Comparison of ENCODE assay signal across 11 mouse cellular contexts in genomic region chr11:108028398-108028797, GRCm38 (mm10).
DNase-seq lines count a peak whose midpoint lies in the region; ATAC-seq lines count a peak whose summit lies in the region.
"Had no signal": no experiment of that assay in that cellular context is flagged by ENCODE, and none has a peak within 500 bp of the region (broad histone marks: within the 10 kb centered on the region; RNA-seq: fewer than 3 reads in every experiment).

No protein-coding gene starts in this region.

- H3K36me3 ChIP-seq in heart, embryonic 11.5 days (ENCODE audit: control insufficient read depth, insufficient read depth, low read length): no peaks in the 10 kb centered on the region
- H3K36me3 ChIP-seq in lung, embryonic 16.5 days (ENCODE audit: control insufficient read depth, insufficient read depth, low read length): no peaks in the 10 kb centered on the region
- H3K36me3 ChIP-seq in hindbrain, embryonic 13.5 days: no peaks in the 10 kb centered on the region
- H3K36me3 ChIP-seq in midbrain, embryonic 15.5 days (replicated peaks): no peaks in the 10 kb centered on the region
- H3K36me3 ChIP-seq: limb, embryonic 13.5 days had no signal

- WGBS in heart, embryonic 11.5 days (ENCODE audit: insufficient replicate concordance): 43% methylated on average over 12 of the region's 12 CpGs
- 40% methylated on average over 12 of the region's 12 CpGs for WGBS in lung, embryonic 16.5 days
- WGBS in hindbrain, embryonic 13.5 days: 80% methylated on average over 12 of the region's 12 CpGs
- whole genome bisulfite sequencing in midbrain, embryonic 15.5 days: 75% methylated on average over 12 of the region's 12 CpGs

- no peak overlapping the region for H3K27ac ChIP-seq in heart, embryonic 11.5 days (ENCODE audit: low read depth, low read length)
- H3K27ac ChIP-seq in lung, embryonic 16.5 days (ENCODE audit: low read length): no peak overlapping the region
- no peak overlapping the region for H3K27ac ChIP-seq in hindbrain, embryonic 13.5 days
- no peak overlapping the region for H3K27ac ChIP-seq in midbrain, embryonic 15.5 days
- H3K27ac ChIP-seq: kidney, postnatal 0 days; limb, embryonic 13.5 days had no signal

- peak; percentile 98 for DNase-seq in heart, adult 11 months
- peak; percentile 84 for DNase-seq in R1 (ENCODE audit: low read depth, low spot score)
- peak; percentile 54 to 71 for DNase-seq in heart, adult 9 months (ENCODE audit: low spot score in 2 of 2)
- DNase-seq: cerebellum, adult 9-10 months had no signal

- H3K4me1 ChIP-seq in heart, embryonic 11.5 days (ENCODE audit: control insufficient read depth, insufficient read depth, low read length): peaks cover 7% of the 10 kb centered on the region
- H3K4me1 ChIP-seq in lung, embryonic 16.5 days (replicated peaks; ENCODE audit: control insufficient read depth, insufficient read depth, low read length): peaks cover 6% of the 10 kb centered on the region; the same call in 1 of the 2 replicates
- H3K4me1 ChIP-seq in hindbrain, embryonic 13.5 days (replicated peaks): peaks cover 6% of the 10 kb centered on the region; the same call in 1 of the 2 replicates
- no peaks in the 10 kb centered on the region; the same call in 1 of the 2 replicates for H3K4me1 ChIP-seq in midbrain, embryonic 15.5 days
- H3K4me1 ChIP-seq: limb, embryonic 13.5 days had no signal

- no peaks in the 10 kb centered on the region for H3K27me3 ChIP-seq in heart, embryonic 11.5 days (ENCODE audit: control insufficient read depth, insufficient read depth, low read length)
- H3K27me3 ChIP-seq in lung, embryonic 16.5 days (ENCODE audit: control insufficient read depth, insufficient read depth, low read depth, low read length): no peaks in the 10 kb centered on the region
- 0 out of 2 replicates have a peak, but pooled peaks cover 2% of the 10 kb centered on the region for H3K27me3 ChIP-seq in hindbrain, embryonic 13.5 days
- no peaks in the 10 kb centered on the region for H3K27me3 ChIP-seq in midbrain, embryonic 15.5 days (replicated peaks)
- H3K27me3 ChIP-seq: limb, embryonic 13.5 days had no signal

- H3K9ac ChIP-seq in heart, embryonic 11.5 days (ENCODE audit: low read depth, low read length): no peak overlapping the region
- no peak overlapping the region for H3K9ac ChIP-seq in lung, embryonic 16.5 days (ENCODE audit: low read length)
- H3K9ac ChIP-seq in hindbrain, embryonic 13.5 days: no peak overlapping the region
- no peak overlapping the region for H3K9ac ChIP-seq in midbrain, embryonic 15.5 days
- H3K9ac ChIP-seq: limb, embryonic 13.5 days had no signal

- H3K9me3 ChIP-seq in heart, embryonic 11.5 days (replicated peaks; ENCODE audit: control insufficient read depth, low read length): no peaks in the 10 kb centered on the region
- no peaks in the 10 kb centered on the region for H3K9me3 ChIP-seq in lung, embryonic 16.5 days (ENCODE audit: control insufficient read depth, low read length)
- no peaks in the 10 kb centered on the region for H3K9me3 ChIP-seq in hindbrain, embryonic 13.5 days
- H3K9me3 ChIP-seq in midbrain, embryonic 15.5 days: no peaks in the 10 kb centered on the region
- H3K9me3 ChIP-seq: limb, embryonic 13.5 days had no signal

- ATAC-seq in heart, embryonic 11.5 days (replicated peaks; ENCODE audit: insufficient number of reproducible peaks, low FRiP score, low TSS enrichment): no peak
- peak; percentile 47 for ATAC-seq in lung, embryonic 16.5 days (ENCODE audit: low read depth)
- no peak for ATAC-seq in inflammation-experienced regulatory T-cells, adult 6 months
- ATAC-seq in hindbrain, embryonic 13.5 days (ENCODE audit: low FRiP score): no peak
- no peak for ATAC-seq in midbrain, embryonic 15.5 days (replicated peaks)

- no peak overlapping the region; the same call in 1 of the 2 replicates for H3K4me2 ChIP-seq in heart, embryonic 11.5 days
- H3K4me2 ChIP-seq in lung, embryonic 16.5 days (ENCODE audit: low read depth, low read length): no peak overlapping the region
- no peak overlapping the region for H3K4me2 ChIP-seq in hindbrain, embryonic 13.5 days
- H3K4me2 ChIP-seq in midbrain, embryonic 15.5 days: no peak overlapping the region
- H3K4me2 ChIP-seq: limb, embryonic 13.5 days had no signal

- no peak overlapping the region for H3K4me3 ChIP-seq in heart, embryonic 11.5 days (ENCODE audit: low read depth, low read length)
- H3K4me3 ChIP-seq in lung, embryonic 16.5 days (ENCODE audit: low read length): no peak overlapping the region
- no peak overlapping the region for H3K4me3 ChIP-seq in hindbrain, embryonic 13.5 days
- no peak overlapping the region for H3K4me3 ChIP-seq in midbrain, embryonic 15.5 days
- H3K4me3 ChIP-seq: limb, embryonic 13.5 days had no signal
